Mouse (Mus musculus): ENCODE measurements around the gene Tspan15. TPM values are rescaled to one million over a fixed set of nuclear protein-coding genes. Genes with fewer than 3 reads are reported as not detected.

Gene Tspan15
- polyA plus RNA-seq, 1 experiment from 2014 or later: 10.4 TPM

DNA sequence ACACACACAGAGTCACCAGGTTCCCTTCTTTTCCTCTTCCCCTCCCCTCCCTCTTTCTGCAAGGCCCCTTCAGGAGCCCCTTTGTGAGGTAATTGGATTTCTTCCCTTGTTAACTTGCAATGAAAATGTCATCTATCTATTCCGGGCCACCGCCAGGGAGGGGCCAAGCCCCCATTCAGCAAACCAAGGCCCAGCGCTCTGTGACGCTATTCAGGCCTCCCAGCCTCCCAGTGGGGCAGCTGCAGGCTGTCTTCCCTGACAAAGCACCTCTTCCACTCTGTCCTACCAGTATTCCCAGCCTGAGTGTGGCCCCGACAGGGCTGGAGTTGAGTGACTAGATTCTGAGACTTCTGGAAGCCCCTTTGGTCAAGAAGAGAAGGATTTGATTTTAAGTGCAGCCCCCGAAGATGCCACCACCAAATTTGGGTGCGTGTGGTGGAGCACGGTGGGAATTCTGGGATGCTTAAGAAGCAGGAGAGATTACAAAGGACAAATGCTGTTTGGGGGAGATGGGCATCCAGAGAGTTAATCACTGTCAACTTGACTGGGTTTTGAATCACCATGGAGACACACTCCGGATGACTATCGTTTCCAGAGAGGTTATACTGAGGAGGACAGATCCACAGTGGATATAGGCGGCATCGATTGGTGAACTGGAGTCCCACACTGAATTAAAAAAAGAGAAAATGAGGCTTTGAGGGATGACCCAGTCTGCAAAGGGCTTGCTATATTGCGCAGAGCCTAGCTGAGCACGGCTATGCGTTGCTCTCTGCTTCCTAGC, 56.3 kb downstream of the Tspan15 start:
- no peak for DNase-seq (ENCODE audit: low spot score)
- Histone ChIP-seq H3K27ac (replicated peaks; ENCODE audit: low read depth, low read length) (no peak overlapping the region), H3K4me1 (ENCODE audit: control insufficient read depth, insufficient read depth, low read length) (peaks cover 8% of the 10 kb centered on the region; the same call in 1 of the 2 replicates), H3K9me3 (ENCODE audit: control insufficient read depth, low read length) (no peaks in the 10 kb centered on the region), H3K36me3 (ENCODE audit: control insufficient read depth, insufficient read depth, low read length) (no peaks in the 10 kb centered on the region), H3K27me3 (ENCODE audit: control insufficient read depth, insufficient read depth, low read length) (no peaks in the 10 kb centered on the region), H3K4me2 (ENCODE audit: low read depth, severe bottlenecking) (no peak overlapping the region), H3K9ac (ENCODE audit: low read length) (no peak overlapping the region), H3K4me3 (ENCODE audit: low read depth, low read length) (no peak overlapping the region)
- WGBS: 58% methylated on average over 15 of the region's 15 CpGs
- no peak for ATAC-seq (ENCODE audit: insufficient number of reproducible peaks, low FRiP score, low TSS enrichment, low read depth)

- H3K9ac ChIP-seq (ENCODE audit: low read length): no peak overlapping the region
- no peak for ATAC-seq (ENCODE audit: insufficient number of reproducible peaks, low FRiP score, low TSS enrichment, low read depth)
- H3K9me3 ChIP-seq (ENCODE audit: control insufficient read depth, low read length): no peaks in the 10 kb centered on the region
- WGBS: 40% methylated on average over 9 of the region's 9 CpGs
- no peak for DNase-seq (ENCODE audit: low spot score)
- peaks cover 8% of the 10 kb centered on the region; the same call in 1 of the 2 replicates for H3K4me1 ChIP-seq (ENCODE audit: control insufficient read depth, insufficient read depth, low read length)
- no peaks in the 10 kb centered on the region for H3K27me3 ChIP-seq (ENCODE audit: control insufficient read depth, insufficient read depth, low read length)
- H3K27ac ChIP-seq (replicated peaks; ENCODE audit: low read depth, low read length): no peak overlapping the region
- no peaks in the 10 kb centered on the region for H3K36me3 ChIP-seq (ENCODE audit: control insufficient read depth, insufficient read depth, low read length)
- H3K4me3 ChIP-seq (ENCODE audit: low read depth, low read length): no peak overlapping the region
- H3K4me2 ChIP-seq (ENCODE audit: low read depth, severe bottlenecking): no peak overlapping the region
These were observed 57.1 kb downstream of the Tspan15 start for GRCm38 (mm10) chr10:62173941-62174448.

- no peak overlapping the region for H3K27ac ChIP-seq (replicated peaks; ENCODE audit: low read depth, low read length)
- no peak for ATAC-seq (ENCODE audit: insufficient number of reproducible peaks, low FRiP score, low TSS enrichment, low read depth)
- H3K9ac ChIP-seq (ENCODE audit: low read length): no peak overlapping the region
- no peak for DNase-seq (ENCODE audit: low spot score)
- H3K4me3 ChIP-seq (ENCODE audit: low read depth, low read length): no peak overlapping the region
- no peaks in the 10 kb centered on the region for H3K9me3 ChIP-seq (ENCODE audit: control insufficient read depth, low read length)
- no peaks in the 10 kb centered on the region for H3K27me3 ChIP-seq (ENCODE audit: control insufficient read depth, insufficient read depth, low read length)
- 4% methylated on average over 9 of the region's 9 CpGs for WGBS
- H3K4me2 ChIP-seq (ENCODE audit: low read depth, severe bottlenecking): no peak overlapping the region
- H3K36me3 ChIP-seq (ENCODE audit: control insufficient read depth, insufficient read depth, low read length): no peaks in the 10 kb centered on the region
- H3K4me1 ChIP-seq (ENCODE audit: control insufficient read depth, insufficient read depth, low read length): peaks cover 8% of the 10 kb centered on the region; the same call in 1 of the 2 replicates
These were observed 58.1 kb downstream of the Tspan15 start for GRCm38 (mm10) chr10:62172841-62173553.

GRCm38 (mm10) chr10:62162410-62162809, 68.6 kb downstream of the Tspan15 start:
- no peak for ATAC-seq (ENCODE audit: insufficient number of reproducible peaks, low FRiP score, low TSS enrichment, low read depth)
- DNase-seq (ENCODE audit: low spot score): no peak
- WGBS: 62% methylated on average over 10 of the region's 10 CpGs
- H3K4me3 ChIP-seq (ENCODE audit: low read depth, low read length): no peak overlapping the region
- no peaks in the 10 kb centered on the region for H3K27me3 ChIP-seq (ENCODE audit: control insufficient read depth, insufficient read depth, low read length)
- no peak overlapping the region for H3K4me2 ChIP-seq (ENCODE audit: low read depth, severe bottlenecking)
- H3K9me3 ChIP-seq (ENCODE audit: control insufficient read depth, low read length): no peaks in the 10 kb centered on the region
- no peaks in the 10 kb centered on the region for H3K4me1 ChIP-seq (ENCODE audit: control insufficient read depth, insufficient read depth, low read length)
- H3K27ac ChIP-seq (replicated peaks; ENCODE audit: low read depth, low read length): no peak overlapping the region
- no peaks in the 10 kb centered on the region for H3K36me3 ChIP-seq (ENCODE audit: control insufficient read depth, insufficient read depth, low read length)
- H3K9ac ChIP-seq (ENCODE audit: low read length): no peak overlapping the region

- Histone ChIP-seq H3K27ac (replicated peaks; ENCODE audit: low read depth, low read length) (no peak overlapping the region), H3K27me3 (ENCODE audit: control insufficient read depth, insufficient read depth, low read length) (0 out of 2 replicates have a peak, but pooled peaks cover 2% of the 10 kb centered on the region), H3K4me3 (ENCODE audit: low read depth, low read length) (no peak overlapping the region), H3K36me3 (ENCODE audit: control insufficient read depth, insufficient read depth, low read length) (no peaks in the 10 kb centered on the region), H3K4me1 (ENCODE audit: control insufficient read depth, insufficient read depth, low read length) (no peaks in the 10 kb centered on the region), H3K4me2 (ENCODE audit: low read depth, severe bottlenecking) (no peak overlapping the region), H3K9ac (ENCODE audit: low read length) (no peak overlapping the region), H3K9me3 (ENCODE audit: control insufficient read depth, low read length) (no peaks in the 10 kb centered on the region)
- 63% methylated on average over 7 of the region's 7 CpGs for WGBS
- no peak for DNase-seq (ENCODE audit: low spot score)
- ATAC-seq (ENCODE audit: insufficient number of reproducible peaks, low FRiP score, low TSS enrichment, low read depth): no peak
These were observed 81.1 kb downstream of the Tspan15 start for GRCm38 (mm10) chr10:62149929-62150328.

DNA sequence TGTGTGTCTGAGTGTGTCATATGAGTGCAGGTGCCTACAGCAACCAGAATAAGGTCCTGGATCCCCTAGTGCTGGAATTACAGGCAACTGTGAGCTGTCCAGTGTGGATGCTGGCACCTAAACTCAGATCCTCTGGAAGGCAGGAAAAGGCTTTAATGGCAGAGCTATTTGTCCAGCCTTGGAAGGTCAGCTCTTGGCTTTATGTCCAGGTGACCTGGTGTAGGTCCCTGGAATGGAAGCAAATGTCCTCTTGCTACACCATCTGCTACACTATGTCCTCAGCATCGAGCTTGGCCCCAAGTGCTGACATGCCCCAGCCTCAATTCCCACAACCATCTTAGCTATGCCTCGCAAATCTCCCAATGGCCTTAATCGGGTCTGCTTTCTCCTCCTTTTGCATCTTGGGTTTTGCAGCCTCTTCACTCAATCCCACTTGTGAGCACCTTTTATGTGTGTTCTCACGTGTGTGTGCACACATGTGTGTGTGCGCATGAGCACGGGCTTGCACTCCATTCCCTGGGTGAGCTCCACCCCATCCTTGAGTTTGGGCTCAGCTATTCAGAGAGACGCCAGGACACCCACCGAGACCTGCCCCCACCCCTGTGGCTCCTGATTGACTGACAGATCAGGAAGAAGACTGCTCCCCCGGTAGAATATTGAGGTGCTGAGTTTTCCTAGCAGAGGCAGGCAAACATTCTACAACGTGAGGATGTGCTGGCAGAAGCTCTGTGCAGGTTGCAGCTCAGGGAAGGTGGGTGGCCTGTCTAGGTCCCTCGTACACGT, 83.4 kb downstream of the Tspan15 start:
- DNase-seq (ENCODE audit: low spot score): no peak
- Histone ChIP-seq H3K36me3 (ENCODE audit: control insufficient read depth, insufficient read depth, low read length) (no peaks in the 10 kb centered on the region), H3K27me3 (ENCODE audit: control insufficient read depth, insufficient read depth, low read length) (0 out of 2 replicates have a peak, but pooled peaks cover 2% of the 10 kb centered on the region), H3K4me2 (ENCODE audit: low read depth, severe bottlenecking) (no peak overlapping the region), H3K27ac (replicated peaks; ENCODE audit: low read depth, low read length) (no peak overlapping the region), H3K9me3 (ENCODE audit: control insufficient read depth, low read length) (no peaks in the 10 kb centered on the region), H3K4me1 (ENCODE audit: control insufficient read depth, insufficient read depth, low read length) (no peaks in the 10 kb centered on the region), H3K9ac (ENCODE audit: low read length) (no peak overlapping the region), H3K4me3 (ENCODE audit: low read depth, low read length) (no peak overlapping the region)
- WGBS: 59% methylated on average over 12 of the region's 12 CpGs
- no peak for ATAC-seq (ENCODE audit: insufficient number of reproducible peaks, low FRiP score, low TSS enrichment, low read depth)

DNA sequence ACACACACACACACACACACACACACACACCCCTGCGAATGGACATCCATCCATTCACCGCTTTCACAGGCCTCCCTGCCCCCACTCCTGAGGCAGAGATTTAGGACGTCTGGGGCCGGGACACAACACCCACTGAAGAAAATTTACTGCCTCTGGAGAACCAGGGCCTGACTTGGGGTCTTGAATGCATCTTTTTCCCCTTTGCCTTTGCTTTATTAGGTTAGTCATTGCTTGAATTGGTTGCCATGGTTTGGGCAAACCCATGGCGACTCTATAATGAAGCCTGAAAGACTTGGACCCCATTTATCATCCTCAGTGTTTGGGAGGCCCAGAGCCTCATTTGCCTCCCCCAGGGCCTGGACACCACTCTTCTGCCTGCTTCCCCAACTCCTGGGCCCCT, 85.1 kb downstream of the Tspan15 start:
- H3K27ac ChIP-seq (replicated peaks; ENCODE audit: low read depth, low read length): no peak overlapping the region
- no peak overlapping the region for H3K9ac ChIP-seq (ENCODE audit: low read length)
- DNase-seq (ENCODE audit: low spot score): no peak
- 0 out of 2 replicates have a peak, but pooled peaks cover 2% of the 10 kb centered on the region for H3K27me3 ChIP-seq (ENCODE audit: control insufficient read depth, insufficient read depth, low read length)
- ATAC-seq (ENCODE audit: insufficient number of reproducible peaks, low FRiP score, low TSS enrichment, low read depth): no peak
- H3K36me3 ChIP-seq (ENCODE audit: control insufficient read depth, insufficient read depth, low read length): no peaks in the 10 kb centered on the region
- WGBS: 58% methylated on average over 5 of the region's 5 CpGs
- H3K9me3 ChIP-seq (ENCODE audit: control insufficient read depth, low read length): no peaks in the 10 kb centered on the region
- no peaks in the 10 kb centered on the region for H3K4me1 ChIP-seq (ENCODE audit: control insufficient read depth, insufficient read depth, low read length)
- H3K4me2 ChIP-seq (ENCODE audit: low read depth, severe bottlenecking): no peak overlapping the region
- no peak overlapping the region for H3K4me3 ChIP-seq (ENCODE audit: low read depth, low read length)

- ATAC-seq (ENCODE audit: insufficient number of reproducible peaks, low FRiP score, low TSS enrichment, low read depth): no peak
- H3K4me1 ChIP-seq (ENCODE audit: control insufficient read depth, insufficient read depth, low read length): no peaks in the 10 kb centered on the region
- no peak within 1 kb of the TSS for H3K9ac ChIP-seq (ENCODE audit: low read length)
- 60% methylated on average over 8 of the region's 8 CpGs for WGBS
- H3K36me3 ChIP-seq (ENCODE audit: control insufficient read depth, insufficient read depth, low read length): no peaks in the 10 kb centered on the region
- H3K9me3 ChIP-seq (ENCODE audit: control insufficient read depth, low read length): no peaks in the 10 kb centered on the region
- no peak within 1 kb of the TSS for H3K4me2 ChIP-seq (ENCODE audit: low read depth, severe bottlenecking)
- H3K27me3 ChIP-seq (ENCODE audit: control insufficient read depth, insufficient read depth, low read length): 0 out of 2 replicates have a peak, but pooled peaks cover 2% of the 10 kb centered on the region
- no peak for DNase-seq (ENCODE audit: low spot score)
- H3K4me3 ChIP-seq (ENCODE audit: low read depth, low read length): no peak within 1 kb of the TSS
- H3K27ac ChIP-seq (replicated peaks; ENCODE audit: low read depth, low read length): no peak within 1 kb of the TSS
These were observed 87.2 kb downstream of the Tspan15 start, which contains the start of gene Fam241b for GRCm38 (mm10) chr10:62143820-62144219. TSS of gene Fam241b (minus strand) at chr10:62143920.

Measured in limb, embryonic 11.5 days (tissue).